Mouse (Mus musculus) stomach, postnatal 0 days (tissue): ENCODE data around the gene Psat1. TPM values are rescaled to one million over a fixed set of nuclear protein-coding genes. Genes with fewer than 3 reads are reported as not detected.

Experiments used
- ATAC-seq: fragments of 200-750 bp; cut with Nextera tagmentation; 2 replicates; pipeline ENCODE4 v1.8.0; 2017; ENCODE audit not compliant: low FRiP score, low TSS enrichment
- DNase-seq: peaks from one replicate; pipeline ENCODE4 v3.0.0-alpha.2; 2016; ENCODE audit warnings: low spot score
- H3K27ac ChIP-seq: fragments of 300-500 bp; sonication (generic); replicated peaks from 2 replicates; pipeline ENCODE4 v1.5.1; 2014; ENCODE audit warnings: mild to moderate bottlenecking, control low read depth
- H3K27me3 ChIP-seq: fragments of 300-500 bp; sonication (generic); 2 replicates; pipeline ENCODE4 v1.6.1; 2014; ENCODE audit warnings: low read length; ENCODE audit not compliant: control insufficient read depth, insufficient read depth
- H3K36me3 ChIP-seq: fragments of 300-500 bp; sonication (generic); 2 replicates; pipeline ENCODE4 v1.6.1; 2014; ENCODE audit warnings: low read length, mixed read lengths; ENCODE audit not compliant: control insufficient read depth, insufficient read depth
- H3K4me1 ChIP-seq: fragments of 300-500 bp; sonication (generic); replicated peaks from 2 replicates; pipeline ENCODE4 v1.6.1; 2014; ENCODE audit warnings: antibody characterized with exemption; ENCODE audit not compliant: control insufficient read depth, insufficient read depth
- H3K4me2 ChIP-seq: fragments of 300-500 bp; sonication (generic); replicated peaks from 2 replicates; pipeline ENCODE4 v1.6.1; 2014; ENCODE audit warnings: low read depth, mild to moderate bottlenecking, control low read depth, moderate library complexity
- H3K4me3 ChIP-seq: fragments of 300-500 bp; sonication (generic); 2 replicates; pipeline ENCODE4 v1.5.1; 2014; ENCODE audit warnings: low read depth, low read length, control low read depth
- H3K9ac ChIP-seq: fragments of 300-500 bp; sonication (generic); 2 replicates; pipeline ENCODE4 v1.6.1; 2014; ENCODE audit warnings: mild to moderate bottlenecking, low read length, control low read depth, mixed read lengths
- H3K9me3 ChIP-seq: fragments of 300-500 bp; sonication (generic); 2 replicates; pipeline ENCODE4 v1.6.1; 2016; ENCODE audit warnings: low read length; ENCODE audit not compliant: control insufficient read depth
- CTCF ChIP-seq: IDR thresholded peaks from 2 replicates; pipeline ENCODE4 v1.5.1; 2016; ENCODE audit warnings: antibody characterized with exemption, low read depth, mild to moderate bottlenecking, moderate library complexity
- EP300 ChIP-seq: optimal IDR thresholded peaks from 2 replicates; pipeline ENCODE3; 2016; ENCODE audit warnings: antibody characterized with exemption
- WGBS: fragments of 180-500 bp; shearing (Covaris S2); extraction: QIAGEN DNeasy Blood & Tissue Kit; methylation state at CpG from one replicate; pipeline ENCODE4 v1.1.7; 2014; 5-methylcytosine and 5-hydroxymethylcytosine counted together
- polyA plus RNA-seq: library from polyadenylated mRNA; unstranded; fragments of >200 nt; fragmentation: Nextera tagmentation; extraction: Ambion mirVana; gene quantifications from 2 replicates; pipeline ENCODE4 v1.2.1, GENCODE M21; 2015

Gene Psat1
- polyA plus RNA-seq, 1 experiment from 2014 or later, result 67.9 TPM

- Histone ChIP-seq H3K4me2 (no peak overlapping the region), H3K4me1 (no peaks in the 10 kb centered on the region), H3K9me3 (no peaks in the 10 kb centered on the region), H3K27me3 (no peaks in the 10 kb centered on the region), H3K9ac (no peak overlapping the region), H3K36me3 (no peaks in the 10 kb centered on the region), H3K27ac (no peak overlapping the region), H3K4me3 (no peak overlapping the region)
- WGBS, result 79% methylated on average over 13 of the region's 13 CpGs
- DNase-seq, result no peak
- ATAC-seq, result no peak
- TF ChIP-seq CTCF (no peak), EP300 (no peak)
These were observed 15.2 kb upstream of the Psat1 start for GRCm38 (mm10) chr19:15962313-15962712.

- ATAC-seq, result peak; percentile 71
- Histone ChIP-seq H3K4me1 (no peaks in the 10 kb centered on the region), H3K9me3 (no peaks in the 10 kb centered on the region), H3K4me3 (no peak overlapping the region), H3K9ac (no peak overlapping the region), H3K36me3 (no peaks in the 10 kb centered on the region), H3K27me3 (no peaks in the 10 kb centered on the region), H3K27ac (no peak overlapping the region), H3K4me2 (no peak overlapping the region)
- peak; percentile 49 for DNase-seq
- 33% methylated on average over 3 of the region's 3 CpGs for WGBS
- TF ChIP-seq CTCF (no peak), EP300 (no peak)
These were observed 3.1 kb upstream of the Psat1 start for GRCm38 (mm10) chr19:15950225-15950624.

GRCm38 (mm10) chr19:15948867-15949266, 1.7 kb upstream of the Psat1 start:
- WGBS, result 55% methylated on average over 1 of the region's 1 CpGs

GRCm38 (mm10) chr19:15948426-15948825, 1.3 kb upstream of the Psat1 start:
- no peak overlapping the region for H3K4me2 ChIP-seq
- no peaks in the 10 kb centered on the region for H3K9me3 ChIP-seq
- DNase-seq (no peak), ATAC-seq (no peak)
- H3K27me3 ChIP-seq, result no peaks in the 10 kb centered on the region
- no peak overlapping the region for H3K4me3 ChIP-seq
- no peak overlapping the region for H3K27ac ChIP-seq
- TF ChIP-seq EP300 (no peak), CTCF (no peak)
- H3K9ac ChIP-seq, result no peak overlapping the region
- H3K36me3 ChIP-seq, result no peaks in the 10 kb centered on the region
- no peaks in the 10 kb centered on the region for H3K4me1 ChIP-seq
- WGBS, result 74% methylated on average over 7 of the region's 7 CpGs

More at GRCm38 (mm10) chr19:15948867-15949266, 1.7 kb upstream of the Psat1 start:
- H3K9me3 ChIP-seq, result no peaks in the 10 kb centered on the region
- ATAC-seq (no peak), DNase-seq (no peak)
- H3K9ac ChIP-seq, result no peak overlapping the region
- no peaks in the 10 kb centered on the region for H3K4me1 ChIP-seq
- H3K27ac ChIP-seq, result no peak overlapping the region
- no peak overlapping the region for H3K4me2 ChIP-seq
- TF ChIP-seq EP300 (no peak), CTCF (no peak)
- no peak overlapping the region for H3K4me3 ChIP-seq
- no peaks in the 10 kb centered on the region for H3K27me3 ChIP-seq
- H3K36me3 ChIP-seq, result no peaks in the 10 kb centered on the region

GRCm38 (mm10) chr19:15946663-15947062, 474 bp downstream of the Psat1 start:
- Histone ChIP-seq H3K9me3 (no peaks in the 10 kb centered on the region), H3K27ac (peak overlapping the region; percentile 69; the same call in 1 of the 2 replicates), H3K27me3 (no peaks in the 10 kb centered on the region), H3K4me1 (no peaks in the 10 kb centered on the region), H3K4me2 (no peak overlapping the region), H3K9ac (no peak overlapping the region), H3K4me3 (no peak overlapping the region), H3K36me3 (no peaks in the 10 kb centered on the region)
- TF ChIP-seq CTCF, result peak; percentile 15; the same call in 1 of the 2 replicates
- TF ChIP-seq EP300, result no peak
- WGBS, result 53% methylated on average over 9 of the region's 10 CpGs
- peak; percentile 92 for ATAC-seq
- DNase-seq, result peak; percentile 78

- Histone ChIP-seq H3K36me3 (no peaks in the 10 kb centered on the region), H3K9ac (no peak overlapping the region), H3K9me3 (no peaks in the 10 kb centered on the region), H3K27ac (no peak overlapping the region), H3K27me3 (no peaks in the 10 kb centered on the region), H3K4me2 (no peak overlapping the region), H3K4me1 (no peaks in the 10 kb centered on the region), H3K4me3 (no peak overlapping the region)
- no peak for TF ChIP-seq EP300
- TF ChIP-seq CTCF, result no peak
- ATAC-seq, result no peak
- 85% methylated on average over 7 of the region's 7 CpGs for WGBS
- no peak for DNase-seq
These were observed 4.1 kb downstream of the Psat1 start for GRCm38 (mm10) chr19:15943117-15943423.
